Mouse (Mus musculus): ENCODE data around the gene Mup16. TPM values are rescaled to one million over a fixed set of nuclear protein-coding genes. Genes with fewer than 3 reads are reported as not detected.
"Not testable (repeated sequence)": the region's sequence is repeated elsewhere in the genome, so short reads cannot be mapped to it uniquely, and the experiment has no call there.

Gene Mup16
- not detected in 2 replicates for total RNA-seq (2017)

DNA sequence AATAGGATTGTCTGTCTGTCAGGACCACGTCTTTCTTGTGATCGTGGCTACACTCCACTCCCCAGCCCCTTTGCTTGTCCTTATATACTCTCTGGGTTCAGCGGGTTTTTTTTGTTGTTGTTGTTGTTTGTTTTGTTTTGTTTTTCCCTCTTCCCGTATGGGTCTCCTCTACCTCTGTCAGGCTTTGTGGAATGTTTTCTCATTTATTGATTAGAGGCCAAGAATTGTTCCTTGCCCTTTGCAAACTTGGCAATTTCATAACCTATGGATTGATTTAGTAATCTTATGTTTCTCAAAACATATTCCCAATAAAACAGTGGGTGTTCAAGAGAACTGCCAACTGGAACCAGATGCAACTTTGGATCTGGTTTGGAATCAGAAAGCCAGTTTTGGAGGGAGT is at the start of gene Mup16:
Gene Mup16 (minus strand): TSS at position 101 of the 400 bp plus-strand sequence.
- ATAC-seq (replicated peaks in 1 of 2; ENCODE audit: insufficient read depth in 1 of 2, low FRiP score in 2 of 2, low TSS enrichment in 1 of 2, low read depth in 1 of 2, poor library complexity in 2 of 2, severe bottlenecking in 2 of 2): not testable (repeated sequence)

DNA sequence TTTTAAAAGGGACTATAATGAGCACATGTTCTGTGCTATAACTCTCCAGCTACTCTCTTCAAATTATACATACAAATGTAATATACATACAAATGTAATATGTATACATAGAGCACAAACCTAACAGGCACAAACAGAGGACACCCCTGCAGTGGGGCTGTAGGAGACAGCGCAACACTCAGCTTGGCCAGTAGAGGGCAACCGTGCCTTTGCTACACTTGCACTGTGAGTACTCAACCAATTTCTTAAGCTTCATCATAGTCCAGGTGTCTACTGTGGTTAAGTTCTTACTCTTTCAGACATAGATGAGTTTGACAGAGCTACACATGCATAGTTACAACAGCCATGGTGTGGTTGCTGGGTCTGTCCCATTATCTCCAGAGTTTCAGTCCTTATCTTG is 36.6 kb upstream of the Mup16 start:
- ATAC-seq (replicated peaks in 1 of 2; ENCODE audit: insufficient read depth in 1 of 2, low FRiP score in 2 of 2, low TSS enrichment in 1 of 2, low read depth in 1 of 2, poor library complexity in 2 of 2, severe bottlenecking in 2 of 2): not testable (repeated sequence)

Other genes with a start within 250 kb of the Mup16 start
- not detected in 2 replicates for gene Mup14, start 215.5 kb downstream of the Mup16 start, total RNA-seq (2017)
- gene Mup15, start 79.8 kb downstream of the Mup16 start, total RNA-seq (2017): not detected in 2 replicates
- not detected in 2 replicates for gene Mup17, start 76.3 kb upstream of the Mup16 start, total RNA-seq (2017)
- gene Mup18, start 154.6 kb upstream of the Mup16 start, total RNA-seq (2017): not detected in 2 replicates